Mouse (Mus musculus): ENCODE results near the gene Gba2.
"Not testable (repeated sequence)": the region's sequence is repeated elsewhere in the genome, so short reads cannot be mapped to it uniquely, and the experiment has no call there.

Gene Gba2

DNA sequence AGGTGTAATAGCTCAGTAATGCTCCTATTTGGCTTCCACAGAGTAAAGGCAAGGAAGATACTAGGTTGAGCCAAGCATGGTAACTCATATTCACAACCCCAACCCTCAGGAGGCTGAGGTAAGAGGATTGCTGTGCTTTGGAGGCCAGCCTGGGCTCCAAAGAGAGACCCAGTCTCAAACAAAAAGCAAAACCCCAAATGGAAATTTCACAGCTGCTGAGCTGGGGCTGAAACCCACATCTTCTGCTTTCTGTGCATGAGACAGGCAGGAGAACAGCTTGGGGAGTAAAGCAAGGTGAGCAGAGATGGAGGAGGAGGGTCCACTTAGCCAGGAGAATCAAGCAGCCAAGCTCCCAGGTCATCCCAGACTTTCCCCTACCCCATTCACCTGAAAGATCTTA lies 24.8 kb downstream of the Gba2 start:
- DNase-seq (ENCODE audit: low spot score), result no peak

DNA sequence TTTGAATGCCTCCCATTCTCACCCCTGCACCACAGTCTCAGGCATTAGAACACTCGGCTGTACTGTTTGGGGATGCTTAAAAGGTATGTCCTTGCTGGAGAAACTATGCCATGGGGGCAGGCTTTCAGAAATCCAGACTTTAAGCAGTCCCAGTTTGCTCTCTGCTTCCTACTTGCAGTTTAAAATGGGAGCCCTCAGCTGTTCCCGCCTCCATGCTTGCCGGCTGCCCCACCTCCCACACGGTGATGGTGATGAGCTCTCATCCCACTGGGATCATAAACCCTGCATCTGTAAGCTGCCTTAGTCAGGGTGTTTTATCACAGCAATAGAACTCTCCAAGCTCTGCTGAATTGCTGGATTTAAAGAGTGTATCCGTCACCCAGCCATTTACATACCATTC lies 26.2 kb downstream of the Gba2 start:
- no peak for DNase-seq (ENCODE audit: low spot score)

DNA sequence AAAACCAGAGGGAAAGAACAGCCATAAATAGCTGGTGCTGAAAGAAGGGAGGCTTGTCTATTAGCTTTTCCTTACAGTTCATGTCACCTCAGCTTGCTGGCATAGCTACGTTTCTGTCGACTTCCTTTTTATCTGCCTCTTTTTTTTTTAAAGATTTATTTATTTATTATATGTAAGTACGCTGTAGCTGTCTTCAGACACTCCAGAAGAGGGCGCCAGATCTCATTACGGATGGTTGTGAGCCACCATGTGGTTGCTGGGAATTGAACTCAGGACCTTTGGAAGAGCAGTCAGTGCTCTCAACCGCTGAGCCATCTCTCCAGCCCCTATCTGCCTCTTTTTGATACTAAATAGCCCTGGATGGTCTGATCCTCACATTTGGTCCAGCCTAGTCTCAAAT lies 26.8 kb downstream of the Gba2 start:
- DNase-seq (ENCODE audit: low spot score), result not testable (repeated sequence)

DNA sequence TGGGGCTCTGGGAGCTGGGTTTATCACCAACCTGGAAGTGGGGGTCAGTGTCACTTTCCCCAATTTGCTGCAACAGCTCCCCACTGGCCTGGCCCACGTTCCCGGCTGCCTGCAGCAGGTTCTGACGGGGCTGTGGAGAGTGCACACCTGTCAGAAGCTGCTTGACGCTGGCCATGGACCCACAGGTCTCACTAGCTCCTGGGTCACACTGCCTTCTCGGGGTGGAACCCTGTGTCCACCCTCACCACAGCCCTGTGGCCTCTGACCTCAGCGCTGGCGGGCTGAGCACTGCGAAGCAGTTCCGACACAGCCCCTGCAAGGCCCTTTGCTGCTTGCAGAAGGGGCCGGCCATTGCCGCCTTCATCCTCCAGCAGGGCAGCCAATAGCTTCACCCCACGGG lies 29.6 kb downstream of the Gba2 start:
- no peak for DNase-seq (ENCODE audit: low spot score)

DNA sequence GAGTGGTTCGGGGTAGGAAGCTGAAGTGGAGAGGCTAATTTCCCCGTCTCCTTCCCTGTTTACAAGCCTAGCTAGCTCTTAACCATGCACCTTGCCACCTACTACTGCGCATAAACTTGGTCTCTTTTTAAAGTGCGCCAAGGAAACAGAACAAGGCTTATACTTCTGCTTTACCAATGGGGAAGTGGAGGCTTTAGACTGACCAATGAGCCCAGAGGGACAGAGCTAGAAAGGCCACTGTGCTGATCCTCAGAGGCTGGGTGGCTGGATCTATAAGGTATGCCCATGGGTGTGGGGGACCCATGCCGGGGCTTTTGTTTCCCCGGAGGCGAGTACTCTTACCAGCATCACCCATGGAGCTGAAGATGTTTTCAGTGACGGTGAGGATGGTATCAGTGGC lies 31.5 kb downstream of the Gba2 start:
- no peak for DNase-seq (ENCODE audit: low spot score)

DNA sequence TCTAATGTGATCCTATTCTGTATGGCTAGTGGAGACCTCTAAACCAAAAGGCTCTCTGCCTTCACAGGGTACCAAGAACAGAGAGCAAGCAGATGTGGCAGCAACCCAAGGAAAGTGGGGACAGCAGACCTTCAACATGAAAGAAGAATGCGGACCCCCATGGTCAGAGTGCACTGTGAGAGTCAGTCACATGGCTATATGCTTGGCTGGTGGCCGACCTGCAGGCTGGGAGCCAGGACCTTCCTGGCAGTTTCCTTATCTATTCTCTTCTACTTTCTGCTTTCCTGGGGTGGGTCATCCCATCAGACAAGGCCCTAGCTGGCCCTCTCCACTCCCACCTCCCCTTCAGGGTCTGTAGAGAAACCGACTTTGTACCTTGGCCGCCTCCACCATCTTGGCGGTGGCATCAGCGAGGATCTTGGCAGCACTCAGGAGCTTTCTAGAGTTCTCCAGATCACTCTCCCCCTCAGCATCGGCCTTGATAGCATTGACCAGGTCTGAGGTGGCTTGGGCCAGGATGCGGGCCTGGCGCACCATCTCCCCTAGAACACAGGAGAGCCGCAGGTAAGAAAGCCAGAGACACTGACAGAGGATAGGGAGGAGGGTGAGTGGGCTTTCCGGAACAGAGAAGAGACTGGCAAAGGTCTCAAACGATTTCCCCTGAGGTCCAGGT lies 32.2 kb downstream of the Gba2 start:
- DNase-seq (ENCODE audit: low spot score), result no peak

DNA sequence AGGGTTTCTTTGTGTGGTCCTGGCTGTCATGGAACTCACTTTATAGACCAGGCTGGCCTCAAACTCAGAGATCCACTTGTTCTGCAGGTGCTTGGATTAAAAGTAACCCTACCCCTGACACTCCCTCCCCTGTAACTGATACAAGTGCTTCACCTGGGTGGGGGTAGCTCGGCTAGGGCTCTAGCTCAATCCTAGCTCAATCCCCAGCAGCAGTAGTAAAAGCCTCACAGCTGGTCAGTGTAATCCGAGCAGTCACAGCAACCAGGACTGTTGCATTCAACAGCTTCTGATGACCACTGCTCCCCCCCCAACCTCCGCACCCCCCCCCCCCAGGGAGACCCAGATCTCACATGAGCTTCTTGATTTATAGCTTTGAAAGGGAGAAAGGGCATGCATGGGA lies 36.6 kb downstream of the Gba2 start:
- no peak for DNase-seq (ENCODE audit: low spot score)

DNA sequence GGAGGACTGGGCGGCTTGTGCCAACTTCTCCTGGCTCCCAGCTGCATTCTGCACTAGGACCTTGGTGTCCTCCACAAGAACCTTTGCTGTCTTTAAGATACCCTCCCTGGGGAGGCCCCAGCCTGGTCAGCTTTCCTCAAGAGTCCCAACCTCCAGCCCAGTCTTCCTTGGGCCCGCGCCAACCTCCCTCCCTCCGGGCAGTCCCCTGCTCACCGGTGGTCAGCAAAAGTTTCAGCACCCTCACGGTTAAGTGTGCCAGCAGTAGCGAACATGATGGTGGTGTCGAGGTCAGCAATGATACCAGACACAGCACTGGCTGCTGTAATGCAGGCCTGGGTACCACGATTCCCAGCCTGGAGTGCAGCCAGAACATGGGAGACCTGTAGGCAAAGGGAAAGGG lies 42.6 kb downstream of the Gba2 start:
- no peak for DNase-seq (ENCODE audit: low spot score)

DNA sequence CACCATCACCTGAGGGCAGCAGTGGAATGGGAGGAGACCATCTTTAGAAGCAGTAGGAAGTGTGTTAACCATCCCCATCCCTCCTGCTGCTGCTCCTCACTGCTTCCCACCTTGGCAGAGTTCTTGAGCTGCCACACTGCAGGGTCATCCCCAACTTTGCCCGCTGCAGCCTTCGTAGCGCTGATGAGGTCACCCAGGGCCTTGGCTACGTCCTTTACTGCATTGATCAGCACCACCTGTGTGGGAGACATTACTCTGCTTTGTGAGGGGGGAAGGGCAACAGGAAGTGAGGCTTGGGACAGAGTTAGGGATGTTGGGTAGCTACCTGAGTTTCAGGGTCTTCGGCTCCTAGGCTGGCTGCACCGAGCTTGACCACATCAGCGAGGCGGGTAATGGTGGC lies 43.0 kb downstream of the Gba2 start:
- no peak for DNase-seq (ENCODE audit: low spot score)

DNA sequence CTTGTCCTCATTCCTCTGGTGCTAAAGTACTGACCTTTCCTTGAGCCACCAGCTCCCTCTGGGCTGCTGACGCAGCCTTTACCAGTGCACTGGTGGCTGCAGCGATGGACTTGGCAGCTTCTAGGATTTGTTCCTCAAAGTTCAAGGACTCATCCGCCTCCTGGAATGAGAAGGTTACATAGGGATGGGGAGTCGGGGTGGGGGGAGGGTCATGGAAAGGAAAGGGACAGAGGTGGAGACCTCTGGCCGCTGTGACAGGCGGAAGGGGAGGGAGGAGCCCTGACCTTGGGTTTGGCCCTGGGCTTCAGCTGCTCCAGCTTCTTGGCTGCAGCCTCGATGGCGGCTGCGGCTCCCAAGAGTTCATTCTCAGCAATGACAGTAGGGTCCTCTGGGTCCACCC lies 45.4 kb downstream of the Gba2 start:
- DNase-seq (ENCODE audit: low spot score), result no peak

DNA sequence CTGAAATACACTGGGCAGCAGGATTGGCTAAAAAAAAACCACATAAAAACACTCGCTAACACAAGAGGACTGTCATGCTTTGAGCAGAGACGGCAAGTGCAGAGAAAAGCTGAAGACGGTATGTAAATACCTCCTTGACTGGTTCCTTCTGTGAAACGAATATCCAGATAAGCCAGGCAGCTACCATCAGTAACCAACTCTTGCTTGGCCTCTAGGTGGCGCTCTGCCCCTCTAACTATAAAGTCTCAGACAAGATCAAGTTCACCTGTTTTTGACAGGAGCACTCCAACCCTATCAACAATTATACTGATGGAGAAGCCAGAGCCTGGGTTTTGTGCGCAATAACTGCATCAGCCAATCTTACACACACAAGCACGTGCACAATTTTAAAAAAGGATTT lies 48.1 kb downstream of the Gba2 start:
- DNase-seq (ENCODE audit: low spot score), result no peak

DNA sequence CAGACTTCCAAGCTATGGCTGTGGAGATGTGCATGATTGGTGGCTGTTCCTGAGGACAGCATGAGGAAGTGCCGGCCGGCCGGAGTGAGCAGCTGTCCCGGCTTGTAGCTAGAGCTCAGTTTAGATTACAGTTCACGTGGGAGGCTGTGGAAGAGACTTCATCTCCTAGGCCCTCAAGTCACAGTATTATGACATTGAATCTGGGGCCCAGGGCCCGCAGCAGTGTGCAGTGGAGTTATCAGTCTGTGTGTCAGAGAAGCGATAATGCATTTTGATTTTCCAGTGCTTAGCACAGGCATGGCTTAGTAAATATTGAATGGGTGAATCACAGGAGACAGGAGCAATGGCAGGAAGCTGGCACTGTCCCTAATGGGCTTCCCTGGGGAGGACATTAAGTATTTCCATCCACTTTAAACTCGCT lies 48.6 kb downstream of the Gba2 start:
- DNase-seq (ENCODE audit: low spot score), result no peak

DNA sequence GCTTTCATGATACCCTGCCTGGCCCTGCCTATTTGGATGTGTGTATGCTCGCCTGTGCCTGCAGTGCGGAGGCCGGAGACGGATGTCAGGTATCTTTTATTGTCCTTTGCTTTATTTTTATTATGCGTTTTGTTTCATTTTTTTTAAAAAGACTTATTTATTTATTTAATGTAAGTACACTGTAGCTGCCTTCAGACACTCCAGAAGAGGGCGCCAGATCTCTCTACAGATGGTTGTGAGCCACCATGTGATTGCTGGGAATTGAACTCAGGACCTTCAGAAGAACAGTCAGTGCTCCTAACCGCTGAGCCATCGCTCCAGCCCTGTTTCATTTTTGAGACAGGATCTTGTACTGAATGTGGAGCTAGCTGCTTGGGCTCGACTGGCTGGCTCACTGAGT lies 50.2 kb downstream of the Gba2 start:
- no peak for DNase-seq (ENCODE audit: low spot score)

DNA sequence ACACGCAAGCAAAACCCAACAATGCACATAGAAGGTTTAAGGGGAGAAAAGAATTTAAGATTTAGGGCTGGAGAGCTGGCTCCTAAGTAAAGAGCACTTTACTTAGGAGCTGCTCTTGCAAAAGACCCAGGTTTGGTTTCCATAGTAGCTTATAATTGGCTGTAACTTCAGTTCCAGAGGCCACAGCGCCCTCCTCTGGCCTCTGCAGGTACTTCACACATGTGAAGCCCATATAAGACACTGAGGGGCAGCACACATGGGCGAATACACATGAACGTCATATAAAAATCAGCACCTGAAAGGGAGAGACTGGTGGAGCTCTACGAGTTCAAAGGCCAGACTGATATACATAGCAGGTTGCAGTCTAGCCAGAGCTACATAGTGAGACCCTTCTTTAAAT lies 50.8 kb downstream of the Gba2 start:
- no peak for DNase-seq (ENCODE audit: low spot score)

DNA sequence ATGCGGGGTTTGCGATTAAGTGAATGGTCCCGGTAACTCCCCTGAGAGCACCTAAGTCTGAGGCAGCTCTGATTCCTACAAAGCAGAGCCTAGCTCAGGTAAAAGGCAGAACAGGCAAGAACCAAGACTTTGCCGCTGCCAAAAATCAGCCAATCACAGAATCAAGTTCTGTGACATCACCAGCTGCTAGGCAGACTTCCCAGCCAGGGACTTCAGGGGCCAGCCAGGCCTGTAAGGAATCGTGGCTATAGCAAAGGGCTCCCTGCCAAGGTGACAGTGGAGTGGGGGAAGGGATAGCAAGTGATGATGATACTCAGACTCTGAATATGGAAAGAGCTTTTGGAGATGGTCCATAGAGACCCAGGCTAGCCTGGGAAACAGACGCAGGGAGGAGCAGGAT lies 58.7 kb downstream of the Gba2 start:
- peak; percentile 73 for DNase-seq (ENCODE audit: low spot score)

DNA sequence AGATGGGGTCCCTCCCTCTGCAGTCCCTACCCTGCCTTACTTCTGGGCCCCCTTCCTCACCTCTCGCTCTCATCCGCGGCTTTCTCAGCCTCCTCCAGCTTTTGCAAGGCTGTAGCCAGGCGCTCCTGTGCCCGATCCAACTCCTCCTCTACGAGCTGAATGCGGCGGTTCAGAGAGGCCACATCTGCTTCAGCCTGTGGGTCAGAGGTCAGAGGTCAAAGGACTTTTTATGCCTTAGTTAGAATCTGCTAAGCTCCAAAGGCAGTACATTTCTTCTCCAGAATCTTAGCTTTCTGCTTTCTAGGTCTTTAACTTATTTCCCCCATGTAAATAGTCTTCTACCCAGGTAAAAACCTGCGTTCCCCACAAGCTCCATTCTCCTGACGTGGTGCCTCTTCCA lies 59.1 kb downstream of the Gba2 start:
- DNase-seq (ENCODE audit: low spot score), result no peak
